Mouse (Mus musculus) cerebellum, postnatal 14 days (tissue): Measurements from ENCODE around the gene Socs7.
"Not testable (repeated sequence)": the region's sequence is repeated elsewhere in the genome, so short reads cannot be mapped to it uniquely, and the experiment has no call there.

Experiments
- DNase-seq, 2 experiments: peaks; one replicate each; pipeline ENCODE4 v3.0.0; 2021; ENCODE audit warnings: mixed read lengths in 2 of 2

Socs7 gene

DNA sequence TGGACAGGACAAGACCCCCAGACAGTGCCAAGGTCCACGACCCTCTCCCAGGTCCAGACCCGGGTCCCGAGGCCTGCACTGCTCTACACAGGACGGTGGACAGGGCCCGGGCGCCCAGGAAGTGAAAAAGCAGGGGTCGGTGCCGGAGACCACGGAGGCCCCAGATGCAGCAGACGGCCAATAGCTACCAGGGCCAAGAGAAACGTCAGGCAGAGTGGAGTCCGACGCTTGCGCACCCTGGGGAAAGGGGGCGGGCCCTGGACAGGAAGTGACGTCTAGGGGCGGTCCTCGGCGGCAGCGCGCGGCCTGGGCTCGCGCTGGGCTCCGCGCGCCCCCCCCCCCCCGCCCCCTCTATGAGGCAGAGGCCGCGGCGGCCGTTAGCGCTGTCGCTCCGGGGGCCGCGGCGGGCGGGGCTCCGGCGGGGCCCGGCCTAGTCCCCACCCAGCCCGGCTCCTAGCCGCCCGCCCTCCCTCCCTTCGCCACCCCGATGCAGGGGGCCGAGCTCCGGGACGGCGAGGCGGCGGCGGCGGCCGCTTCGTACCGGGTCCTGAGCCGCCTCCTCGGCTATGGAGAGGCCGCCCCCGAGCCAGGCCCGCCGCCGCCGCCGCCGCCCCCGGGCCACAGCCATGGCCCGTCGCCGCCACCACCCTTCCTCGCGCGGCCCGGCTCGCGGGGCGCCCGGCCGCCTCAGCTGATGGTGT lies at the start of gene Socs7:
Gene Socs7, plus strand, starts transcription at position 604 of the 701 bp plus-strand sequence.
- DNase-seq, result peak; percentile 97 to 98

DNA sequence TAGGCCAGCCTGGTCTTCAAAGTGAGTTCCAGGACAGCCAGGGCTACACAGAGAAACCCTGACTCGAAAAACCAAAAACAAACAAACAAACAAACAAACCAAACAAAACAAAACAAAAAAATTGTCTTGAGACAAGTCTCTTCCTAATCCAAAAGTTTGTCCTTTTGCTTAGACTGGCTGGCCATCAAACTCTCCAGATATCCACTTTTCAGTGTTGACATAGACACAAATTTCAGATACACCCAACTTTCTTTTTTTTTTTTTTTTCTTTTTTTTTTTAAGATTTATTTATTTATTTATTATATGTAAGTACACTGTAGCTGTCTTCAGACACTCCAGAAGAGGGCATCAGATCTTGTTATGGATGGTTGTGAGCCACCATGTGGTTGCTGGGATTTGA lies 49.5 kb upstream of the Socs7 start:
- not testable (repeated sequence) for DNase-seq

DNA sequence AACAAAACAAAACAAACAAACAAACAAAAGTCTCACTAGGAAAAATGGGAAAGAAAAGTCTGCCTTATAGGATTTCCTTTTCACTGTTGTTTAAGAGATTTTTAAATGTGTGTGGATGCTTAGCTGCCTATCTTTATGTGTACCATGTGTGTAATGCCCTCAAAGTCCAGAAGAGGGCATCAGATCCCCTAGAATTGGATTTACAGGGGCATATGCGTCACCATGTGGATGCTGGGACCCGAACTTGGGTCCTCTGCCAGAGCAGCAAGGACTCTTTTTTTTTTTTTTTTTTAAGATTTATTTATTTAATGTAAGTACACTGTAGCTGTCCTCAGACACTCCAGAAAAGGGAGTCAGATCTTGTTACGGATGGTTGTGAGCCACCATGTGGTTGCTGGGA lies 48.2 kb upstream of the Socs7 start:
- DNase-seq, result peak in 1 of 2 experiments; percentile 71

DNA sequence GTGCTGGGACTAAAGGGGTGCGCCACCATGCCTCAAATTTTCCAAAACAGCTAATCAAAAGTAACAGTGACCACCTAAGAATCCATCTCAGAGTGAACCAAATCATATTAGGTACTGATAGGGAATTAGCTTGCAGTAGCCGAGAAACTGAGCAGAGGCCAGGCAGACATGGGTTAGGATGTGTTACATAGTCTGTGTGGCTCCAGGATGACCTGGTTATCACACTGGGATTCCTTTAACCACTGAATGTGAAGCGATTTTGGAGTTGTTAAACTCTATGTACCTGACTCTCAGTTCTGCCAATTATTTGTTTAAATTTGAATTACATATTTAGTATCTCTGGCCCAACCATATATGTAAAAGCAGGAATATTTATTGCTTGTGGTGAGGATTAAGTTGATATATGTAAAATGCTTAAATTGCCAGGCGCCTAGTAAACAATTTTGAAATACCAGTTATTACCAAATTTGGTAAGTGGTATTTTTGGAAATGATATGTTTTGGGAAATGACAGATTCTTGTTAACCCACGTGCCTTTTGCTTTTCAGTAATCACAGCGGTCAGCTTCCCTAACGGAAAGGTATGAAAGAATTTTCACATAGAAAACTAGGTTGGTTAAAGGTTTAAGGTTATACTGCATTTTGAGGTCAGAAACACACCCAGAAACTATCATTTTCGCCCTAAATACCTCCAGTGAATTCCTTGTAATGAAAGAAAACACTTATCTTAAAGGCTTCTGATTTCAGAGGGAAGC lies 47.4 kb upstream of the Socs7 start:
- no peak for DNase-seq

DNA sequence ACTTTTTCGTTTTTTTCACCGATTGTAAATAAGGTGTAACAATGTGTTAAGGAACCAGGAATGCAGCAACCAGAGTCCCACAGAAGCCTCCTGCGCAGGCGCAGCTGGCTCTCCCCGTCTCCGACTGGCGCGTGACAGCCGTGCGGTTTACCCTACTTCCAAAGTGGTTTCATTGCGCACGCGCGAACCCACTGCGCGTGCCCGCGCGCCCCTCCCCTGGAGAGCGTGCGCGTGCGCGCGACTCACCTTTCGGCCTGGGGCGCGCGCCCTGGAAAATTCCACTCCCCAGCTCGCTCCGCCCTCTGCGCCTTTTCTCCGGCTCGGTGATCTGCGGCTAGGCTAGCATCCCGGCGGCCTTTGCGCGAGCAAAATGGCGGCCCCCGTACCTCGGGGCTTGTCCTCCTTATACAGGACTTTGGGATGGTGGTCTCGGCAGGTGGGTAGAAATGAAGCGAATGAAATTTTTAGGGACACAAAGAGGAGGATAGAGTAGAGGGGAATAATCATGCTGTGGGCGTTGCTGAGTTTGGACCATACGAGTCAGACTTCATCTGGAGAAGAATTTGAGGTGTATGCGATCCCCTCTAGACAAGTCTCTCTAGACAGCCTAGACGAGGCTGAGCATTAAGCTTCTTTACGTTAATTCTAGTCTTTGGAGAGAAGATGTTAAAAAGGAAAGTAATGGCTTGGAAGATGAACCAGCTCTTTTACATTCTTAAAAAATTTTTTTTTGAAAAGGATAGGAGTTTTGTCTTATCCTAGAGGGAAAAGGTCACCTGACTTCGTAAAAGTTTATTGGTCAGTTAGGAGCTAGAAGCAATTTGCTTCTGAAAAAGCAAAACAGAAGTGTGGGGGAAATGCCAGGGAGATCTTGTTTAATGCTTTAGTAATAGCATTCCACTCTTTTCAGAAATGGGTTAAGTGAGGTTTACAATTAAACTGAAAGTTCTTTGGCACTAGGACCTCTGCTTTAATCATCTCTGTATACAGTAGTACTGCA lies 46.5 kb upstream of the Socs7 start, which contains the start of gene Mrpl45:
Gene Mrpl45, plus strand, starts transcription at position 213 of the 1,000 bp plus-strand sequence.
- DNase-seq, result peak; percentile 99 to 100

DNA sequence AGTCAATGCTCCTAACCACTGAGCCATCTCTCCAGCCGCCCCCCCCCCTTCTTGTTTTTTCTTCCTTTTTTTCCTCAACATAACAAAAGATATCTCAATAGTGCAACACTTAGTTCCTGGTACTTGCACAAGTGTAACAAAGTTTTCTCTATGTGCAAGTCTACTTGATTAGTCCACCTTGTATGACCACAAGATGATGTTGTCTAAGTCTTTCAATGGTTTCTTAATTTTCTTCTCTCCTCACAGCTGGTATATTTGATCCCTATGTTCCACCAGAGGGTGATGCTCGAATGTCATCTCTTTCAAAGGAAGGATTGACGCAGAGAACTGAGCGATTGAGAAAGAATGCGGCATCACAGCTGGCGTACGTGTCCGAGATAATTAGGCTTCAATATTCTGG lies 41.2 kb upstream of the Socs7 start:
- no peak for DNase-seq

DNA sequence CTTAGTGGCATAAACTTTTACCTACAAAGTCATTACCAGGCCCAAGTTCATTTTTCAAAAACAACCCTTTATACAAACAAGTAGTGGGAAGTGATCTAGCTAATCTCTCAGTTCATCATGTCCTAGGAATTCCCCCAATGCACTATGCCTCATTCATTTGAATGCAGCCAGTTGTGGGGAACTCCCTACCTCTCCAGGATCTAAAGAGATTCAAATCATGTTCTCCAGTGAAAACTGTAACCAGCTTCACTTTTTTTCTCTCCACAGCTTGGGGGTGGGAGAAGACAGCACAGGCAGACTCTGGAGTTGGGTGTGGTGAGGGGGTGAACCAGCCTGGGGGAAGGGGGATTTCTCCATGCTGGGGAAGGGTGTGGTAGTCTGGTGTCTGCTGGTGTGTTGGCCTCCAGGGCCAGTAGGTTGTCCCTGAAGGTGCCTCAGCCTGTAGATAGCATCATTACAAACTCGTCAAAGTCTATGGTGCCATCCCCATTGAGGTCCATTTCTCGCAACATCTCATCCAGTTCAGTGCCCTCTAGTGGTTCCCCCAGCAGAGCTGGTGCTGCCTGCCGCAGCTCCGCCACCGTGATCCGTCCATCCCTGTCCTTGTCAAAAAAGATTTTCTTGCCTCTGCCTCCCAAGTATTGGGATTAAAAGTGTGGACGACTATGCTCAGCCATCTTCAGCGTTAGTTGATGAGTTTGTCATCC lies 40.3 kb upstream of the Socs7 start:
- DNase-seq, result not testable (repeated sequence)

DNA sequence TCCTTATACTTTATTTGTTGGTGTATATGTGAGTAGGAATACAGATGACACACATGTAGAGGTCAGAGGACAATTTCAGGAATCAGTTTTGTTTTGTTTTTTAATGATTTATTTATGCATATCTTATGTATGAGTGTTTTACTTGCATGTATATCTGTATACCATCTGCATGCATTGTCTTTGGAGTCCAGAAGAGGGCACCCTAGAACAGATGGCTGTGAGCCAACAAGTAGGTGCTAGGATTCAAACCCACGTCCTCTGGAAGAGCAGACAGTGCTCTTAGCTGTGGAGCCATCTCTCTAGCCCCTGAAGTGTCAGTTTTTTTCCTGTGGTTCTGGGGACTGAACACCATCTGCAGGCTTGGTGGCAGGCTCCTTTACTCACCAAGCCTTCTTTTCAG lies 37.1 kb upstream of the Socs7 start:
- DNase-seq, result no peak

DNA sequence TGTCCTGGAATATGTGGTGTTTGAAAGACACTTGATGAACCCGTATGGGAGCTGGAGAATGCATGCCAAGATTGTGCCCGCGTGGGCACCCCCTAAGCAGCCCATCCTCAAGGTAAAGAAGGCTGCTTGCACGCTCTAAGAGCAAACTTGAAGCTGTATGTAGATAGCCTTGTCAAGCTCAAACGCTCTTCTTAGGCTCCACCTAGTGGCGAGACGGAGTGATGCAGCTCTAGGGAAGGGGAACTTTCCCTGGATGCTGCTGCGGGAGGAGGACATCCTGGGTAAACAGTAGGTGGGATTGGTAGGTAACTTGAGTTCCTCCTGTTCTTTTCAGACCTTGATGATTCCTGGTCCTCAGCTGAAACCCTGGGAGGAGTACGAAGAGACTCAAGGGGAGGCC lies 34.2 kb upstream of the Socs7 start:
- DNase-seq, result peak; percentile 78 to 83

DNA sequence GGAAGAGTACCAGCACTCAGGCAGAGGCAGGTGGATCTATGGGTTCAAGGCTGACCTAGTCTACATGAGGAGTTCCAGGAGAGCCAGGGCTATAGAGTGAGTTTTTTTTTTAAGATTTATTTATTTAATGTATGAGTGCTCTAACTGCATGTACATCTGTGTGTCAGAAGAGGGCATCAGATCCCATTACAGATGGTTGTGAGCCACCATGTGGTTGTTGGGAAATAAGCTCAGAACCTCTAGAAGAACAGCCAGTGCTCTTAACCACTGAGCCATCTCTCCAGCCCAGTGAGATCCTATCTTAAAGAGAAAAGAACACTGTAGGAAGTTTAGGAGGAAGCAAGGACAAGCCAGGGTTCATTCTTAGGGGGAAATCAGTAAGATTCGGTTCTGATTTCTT lies 32.0 kb upstream of the Socs7 start:
- no peak for DNase-seq

DNA sequence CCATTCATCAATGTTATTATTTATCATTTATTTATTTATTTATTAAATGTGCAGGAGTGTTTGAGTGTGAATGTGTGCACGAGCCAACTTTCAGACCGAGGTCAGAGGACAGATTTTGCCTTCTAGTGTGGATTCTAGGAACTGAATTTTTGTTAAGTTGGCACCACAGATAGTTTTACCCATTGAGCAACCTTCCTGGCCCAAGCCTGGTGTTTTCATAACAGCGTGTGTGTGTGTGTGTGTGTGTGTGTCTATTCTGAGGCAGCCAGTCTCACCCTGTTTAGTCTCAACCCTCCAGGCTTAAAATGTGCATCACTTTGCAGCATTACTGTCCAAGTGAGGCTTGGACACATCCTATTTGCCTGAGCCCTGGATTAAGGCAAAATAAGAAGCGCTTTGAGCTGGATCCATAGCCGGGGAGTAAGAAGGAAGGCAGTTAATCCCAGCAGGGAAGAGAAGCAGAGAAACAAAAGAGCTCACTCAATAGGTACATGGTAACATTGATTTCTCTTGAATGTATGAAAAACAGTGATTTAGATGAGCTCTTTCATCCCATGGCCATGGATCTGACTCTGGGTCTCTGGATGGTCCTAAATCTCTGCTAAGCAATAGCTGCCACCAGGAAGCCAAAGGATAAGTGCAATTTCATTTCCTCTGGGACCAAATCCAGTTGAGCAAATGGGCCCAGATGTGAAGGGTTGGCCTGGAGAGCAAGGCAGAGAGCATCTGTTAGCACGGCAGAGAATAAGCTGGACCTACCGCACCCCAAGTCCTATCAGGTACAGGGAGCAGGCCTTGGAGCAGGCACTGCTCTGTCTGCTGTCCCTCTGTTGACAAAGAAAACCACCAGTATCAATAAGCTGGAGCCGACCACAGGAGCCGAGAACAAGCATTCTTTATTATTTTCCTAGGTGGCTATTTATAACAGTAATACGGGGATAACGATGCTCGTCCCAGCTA lies 30.8 kb upstream of the Socs7 start:
- DNase-seq, result no peak

DNA sequence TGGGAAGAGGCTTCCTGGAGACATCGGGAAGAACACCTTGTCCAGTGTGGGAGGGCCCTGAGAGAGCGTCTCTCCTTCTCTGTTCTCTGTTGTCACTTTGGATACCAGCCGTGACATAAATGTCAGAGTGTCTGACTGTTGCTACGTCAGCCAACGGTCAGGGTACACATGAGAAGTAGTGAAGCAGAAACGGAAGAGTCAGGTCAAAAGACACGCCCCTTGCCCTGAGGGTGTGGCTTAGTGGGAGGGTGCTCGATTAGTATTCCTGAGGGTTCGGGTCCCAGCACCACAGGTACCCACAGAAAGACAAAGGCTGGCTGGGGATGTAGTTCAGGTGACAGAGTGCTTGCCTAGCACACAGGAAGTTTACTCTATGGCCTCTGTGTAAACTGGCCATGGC lies 29.3 kb upstream of the Socs7 start:
- no peak for DNase-seq

DNA sequence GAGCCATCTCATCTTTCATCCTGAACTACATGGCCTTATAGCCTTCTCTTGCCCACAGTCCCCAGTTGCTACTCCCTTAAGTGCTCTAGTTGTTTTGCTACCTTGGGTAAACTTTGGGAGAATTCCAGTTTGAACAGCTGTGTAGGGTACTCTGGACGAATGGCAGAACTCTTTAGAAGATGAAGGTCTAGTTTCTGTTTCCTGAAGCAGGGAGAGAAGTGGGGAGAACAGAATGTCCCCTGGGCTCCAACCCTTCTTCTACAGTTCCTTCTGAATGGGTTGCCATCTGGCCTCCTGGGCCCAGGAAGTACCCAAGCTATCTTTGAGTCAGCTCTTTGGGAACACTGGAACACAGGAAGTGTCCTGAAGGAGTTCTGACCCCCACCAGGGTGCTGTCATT lies 28.5 kb upstream of the Socs7 start:
- DNase-seq, result no peak

DNA sequence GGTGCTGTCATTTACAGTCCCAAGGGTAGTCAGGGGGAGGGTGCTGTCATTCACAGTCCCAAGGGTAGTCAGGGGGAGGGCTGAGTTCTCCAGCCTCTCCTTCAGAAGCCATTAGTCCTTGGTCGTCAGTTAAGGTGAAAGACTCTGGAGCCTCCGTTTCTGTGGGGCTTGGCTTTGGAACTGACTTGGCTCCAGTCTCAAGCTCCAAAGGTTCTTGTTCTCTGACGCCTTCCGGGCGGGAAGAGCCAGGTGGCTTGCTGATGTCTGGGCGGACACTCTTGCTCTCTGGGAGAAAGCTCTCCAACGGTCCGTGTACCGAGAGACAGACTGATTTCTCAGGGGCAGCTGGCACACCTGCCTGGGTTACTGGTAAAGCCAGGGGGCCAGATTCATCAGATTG lies 28.0 kb upstream of the Socs7 start:
- no peak for DNase-seq

DNA sequence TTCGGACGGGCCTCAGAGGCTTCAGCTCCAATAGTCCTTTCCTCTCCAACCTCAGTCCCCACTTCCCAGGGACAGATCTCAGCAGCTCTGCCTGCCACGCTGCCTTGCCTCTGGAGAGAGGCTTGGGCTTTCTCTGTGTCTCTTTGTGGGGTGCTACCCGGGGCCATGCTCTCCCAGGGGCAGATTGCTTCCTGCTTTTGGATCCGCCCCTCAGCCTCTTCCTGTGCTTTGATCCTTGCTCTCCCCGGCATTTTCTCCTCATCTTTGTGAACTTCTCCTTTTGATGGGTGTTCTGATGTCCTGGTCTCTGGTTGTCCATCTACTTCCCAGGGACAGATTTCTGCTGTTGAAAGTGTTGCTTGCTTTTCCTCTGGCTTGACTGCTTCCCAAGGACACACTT lies 26.1 kb upstream of the Socs7 start:
- DNase-seq, result no peak

DNA sequence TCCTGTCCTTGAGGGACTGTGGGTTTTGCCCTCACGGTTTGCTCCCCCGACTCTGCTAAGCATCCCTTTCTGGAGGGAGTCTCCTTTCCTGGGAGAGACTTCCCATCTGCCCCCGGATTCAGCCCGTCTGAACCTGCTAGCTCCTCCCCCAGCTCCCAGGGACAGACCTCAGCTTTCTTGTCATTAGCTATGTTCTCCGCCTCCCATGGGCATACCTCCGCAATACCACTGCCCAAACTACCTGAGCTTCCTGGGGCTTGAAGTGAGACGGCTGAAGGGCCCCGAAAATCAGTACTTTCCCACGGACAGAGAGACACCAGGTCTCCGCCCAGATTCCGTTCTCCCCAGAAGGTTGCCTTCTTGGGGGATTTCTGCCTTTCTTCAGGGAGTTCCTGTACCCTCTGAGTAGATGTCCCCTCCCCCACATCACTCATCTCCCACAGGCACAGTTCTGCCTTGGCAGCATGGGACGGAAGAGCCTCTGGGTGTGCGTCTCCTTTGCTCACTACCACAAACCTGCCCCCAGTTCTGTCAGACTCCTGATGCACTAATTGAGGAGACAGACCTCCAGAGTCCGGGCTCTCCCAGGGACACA lies 25.5 kb upstream of the Socs7 start:
- DNase-seq, result no peak

DNA sequence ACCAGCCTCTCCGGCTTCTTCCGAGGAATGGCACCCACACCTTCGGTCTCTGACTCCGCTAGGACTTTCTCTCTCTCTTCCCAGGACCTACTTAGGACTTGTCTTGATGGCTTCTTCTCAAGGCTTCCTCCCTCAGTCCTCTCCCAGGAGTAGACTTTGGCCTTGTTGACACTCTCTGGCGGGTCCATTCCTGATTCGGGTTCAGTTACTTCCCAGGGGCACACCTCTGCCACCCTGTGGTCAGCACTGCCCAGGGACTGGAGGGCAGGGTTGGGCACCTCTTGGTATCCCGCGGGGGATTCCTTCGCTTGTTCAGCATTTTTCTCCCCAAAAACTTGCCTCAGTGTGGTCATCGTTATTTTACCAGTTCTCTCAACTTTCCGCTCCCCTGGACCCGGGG lies 25.0 kb upstream of the Socs7 start:
- DNase-seq, result no peak

DNA sequence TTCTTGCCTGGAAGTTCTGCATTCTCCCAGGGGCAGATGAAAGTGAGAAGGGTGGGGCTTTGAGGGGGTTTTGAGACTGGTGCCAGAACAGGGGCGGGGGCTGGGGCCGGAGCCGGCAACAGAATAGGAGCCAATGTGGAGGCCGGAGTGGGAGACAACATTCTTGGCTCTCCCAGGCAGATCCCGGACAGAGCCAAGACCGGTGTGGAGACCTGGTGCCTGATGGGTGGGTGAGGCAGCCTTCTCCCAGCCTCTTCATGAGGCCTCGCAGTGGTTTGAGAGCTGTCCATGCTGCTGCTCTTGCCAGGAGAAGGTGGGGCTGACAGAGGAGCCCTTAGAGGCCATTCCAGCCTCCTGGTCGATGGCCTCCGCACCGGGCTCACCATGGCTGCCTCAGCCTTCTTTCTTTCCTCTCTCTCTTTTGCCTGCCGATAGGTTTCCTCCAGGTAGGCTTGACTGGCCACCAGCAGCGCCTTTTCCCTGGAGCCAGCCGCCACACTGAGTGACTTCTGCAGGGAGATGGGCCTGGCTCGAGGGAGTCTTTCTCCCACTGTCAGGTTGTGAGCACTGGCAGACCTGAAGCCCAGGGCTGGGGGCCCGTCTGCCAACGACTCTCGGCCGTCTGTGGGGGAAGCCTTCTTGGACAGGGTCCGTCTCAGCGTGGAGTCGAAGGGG lies 23.9 kb upstream of the Socs7 start:
- no peak for DNase-seq

DNA sequence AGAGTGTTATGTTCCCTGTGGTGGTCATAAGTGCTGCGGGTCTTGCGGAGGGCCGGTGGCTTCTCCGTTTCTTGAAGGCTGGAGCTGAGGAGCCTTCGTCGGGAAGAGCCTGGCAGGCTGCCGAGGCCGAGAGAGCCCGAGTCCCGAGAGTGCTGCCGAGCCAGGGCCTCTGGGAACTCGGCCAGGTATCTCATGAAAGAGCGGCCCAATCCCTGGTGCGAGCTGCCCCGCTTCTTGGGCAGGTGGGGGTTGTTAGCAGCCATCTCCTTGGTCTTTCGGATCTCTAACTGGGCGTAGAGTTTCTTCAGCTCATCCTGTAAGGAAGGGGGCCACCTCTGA lies 23.4 kb upstream of the Socs7 start:
- peak; percentile 82 to 86 for DNase-seq

DNA sequence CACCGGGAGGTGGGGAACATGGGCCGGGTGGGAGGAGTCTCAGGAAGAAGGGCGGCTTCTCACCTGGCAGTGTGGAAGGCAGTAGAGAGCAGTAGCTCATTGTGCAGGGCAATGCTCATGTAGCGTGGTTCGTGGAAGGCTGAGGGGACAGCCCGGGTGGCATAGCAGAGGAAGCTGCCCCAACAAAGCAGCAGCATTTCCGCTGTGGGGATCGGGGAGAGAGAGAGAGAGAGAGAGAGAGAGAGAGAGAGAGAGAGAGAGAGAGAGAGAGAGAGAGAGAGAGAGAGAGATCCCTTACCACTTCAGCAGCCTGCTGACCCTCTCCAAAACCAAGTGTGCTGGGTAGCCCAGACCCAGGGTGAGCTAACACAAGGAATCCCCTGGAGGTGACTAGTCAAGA lies 19.2 kb upstream of the Socs7 start:
- no peak for DNase-seq
